Mouse (Mus musculus): Measurements from ENCODE around the gene Agrp. TPM values are rescaled to one million over a fixed set of nuclear protein-coding genes. Genes with fewer than 3 reads are reported as not detected.

Agrp gene
- polyA plus RNA-seq, 1 experiment from 2014 or later, result 0.89 TPM

- Histone ChIP-seq H3K9ac (no peak overlapping the region), H3K27me3 (ENCODE audit: insufficient read depth, low read length) (no peaks in the 10 kb centered on the region), H3K4me2 (no peak overlapping the region), H3K36me3 (ENCODE audit: insufficient read depth) (peaks cover 2% of the 10 kb centered on the region; the same call in 1 of the 2 replicates), H3K27ac (ENCODE audit: low read depth) (no peak overlapping the region), H3K4me3 (ENCODE audit: low read depth, low read length) (no peak overlapping the region), H3K4me1 (ENCODE audit: insufficient read depth) (peaks cover 5% of the 10 kb centered on the region; the same call in 1 of the 2 replicates), H3K9me3 (ENCODE audit: low read depth, low read length) (no peaks in the 10 kb centered on the region)
- WGBS, result 73% methylated on average over 6 of the region's 6 CpGs
- ATAC-seq (ENCODE audit: insufficient read depth) (no peak), DNase-seq (no peak)
- no peak for TF ChIP-seq CTCF (IDR thresholded peaks at IDR 0.05; ENCODE audit: low read depth)
These were observed 90.5 kb downstream of the Agrp start for GRCm38 (mm10) chr8:105546384-105547350.

DNA sequence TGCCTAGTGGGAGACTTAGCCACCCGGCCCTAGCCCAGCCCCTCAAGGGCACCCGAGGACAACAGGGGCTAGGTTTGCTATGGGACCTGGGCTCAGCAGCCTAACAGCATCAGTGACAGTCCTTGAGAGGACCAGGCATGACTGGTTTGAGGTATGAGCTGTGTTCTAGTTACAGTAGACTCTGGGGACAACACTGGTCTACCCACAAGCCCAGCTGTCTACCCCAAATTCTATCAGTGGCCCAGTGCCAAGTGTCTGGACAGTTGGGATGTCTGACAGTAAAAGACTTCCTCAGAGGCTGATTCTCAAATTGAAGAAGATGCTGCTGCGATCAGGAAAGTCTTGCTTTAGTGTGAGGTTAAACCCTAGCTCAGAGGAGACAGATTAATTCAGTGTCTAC lies 91.9 kb downstream of the Agrp start:
- no peaks in the 10 kb centered on the region for H3K27me3 ChIP-seq (ENCODE audit: insufficient read depth, low read length)
- DNase-seq (peak; percentile 52), ATAC-seq (ENCODE audit: insufficient read depth) (no peak)
- TF ChIP-seq CTCF (IDR thresholded peaks at IDR 0.05; ENCODE audit: low read depth), result no peak
- H3K4me2 ChIP-seq, result no peak overlapping the region
- H3K4me1 ChIP-seq (ENCODE audit: insufficient read depth), result peaks cover 5% of the 10 kb centered on the region; the same call in 1 of the 2 replicates
- no peak overlapping the region for H3K9ac ChIP-seq
- no peak overlapping the region for H3K4me3 ChIP-seq (ENCODE audit: low read depth, low read length)
- H3K36me3 ChIP-seq (ENCODE audit: insufficient read depth), result peaks cover 5% of the 10 kb centered on the region; the same call in 1 of the 2 replicates
- H3K9me3 ChIP-seq (ENCODE audit: low read depth, low read length), result no peaks in the 10 kb centered on the region
- peak overlapping the region; percentile 73; the same call in 1 of the 2 replicates for H3K27ac ChIP-seq (ENCODE audit: low read depth)
- WGBS, result 76% methylated on average over 3 of the region's 3 CpGs

DNA sequence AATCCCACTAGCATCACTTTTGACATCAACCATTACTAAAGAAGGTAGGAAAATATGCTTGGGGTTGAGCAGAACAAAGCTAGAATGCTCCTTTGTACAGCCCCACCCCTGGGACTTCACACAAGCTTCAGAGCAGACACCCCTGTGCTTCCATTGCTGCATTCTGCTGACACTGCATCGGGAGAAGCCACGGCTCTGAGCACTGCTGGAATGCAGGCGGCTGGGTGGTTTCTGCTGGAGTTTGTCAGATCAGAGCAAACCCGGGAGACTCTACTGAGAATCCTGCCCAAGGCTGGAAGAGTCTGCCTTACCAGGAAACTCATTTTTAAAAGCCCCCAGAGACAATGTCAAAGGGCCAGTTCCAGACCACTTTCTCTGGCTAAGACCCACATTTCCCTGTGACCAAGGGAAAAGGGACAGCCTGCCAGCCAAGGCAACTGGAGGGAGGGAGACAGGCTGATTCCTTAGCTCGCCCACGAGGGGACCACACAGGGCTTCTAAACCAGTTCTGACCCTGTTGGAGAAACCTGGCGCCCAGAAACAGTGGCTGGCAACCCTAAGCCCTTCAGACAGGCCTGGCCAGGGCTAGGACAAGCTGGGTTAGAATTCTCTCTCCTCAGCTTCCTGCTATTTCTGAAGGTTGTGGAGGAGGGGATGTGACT lies 92.5 kb downstream of the Agrp start:
- Histone ChIP-seq H3K36me3 (ENCODE audit: insufficient read depth) (peaks cover 5% of the 10 kb centered on the region; the same call in 1 of the 2 replicates), H3K9me3 (ENCODE audit: low read depth, low read length) (no peaks in the 10 kb centered on the region), H3K4me1 (ENCODE audit: insufficient read depth) (peaks cover 5% of the 10 kb centered on the region; the same call in 1 of the 2 replicates), H3K4me3 (ENCODE audit: low read depth, low read length) (no peak overlapping the region), H3K27me3 (ENCODE audit: insufficient read depth, low read length) (no peaks in the 10 kb centered on the region), H3K9ac (no peak overlapping the region), H3K27ac (ENCODE audit: low read depth) (peak overlapping the region; percentile 73; the same call in 1 of the 2 replicates), H3K4me2 (no peak overlapping the region)
- ATAC-seq (ENCODE audit: insufficient read depth), result peak; percentile 54; the same call in 1 of the 2 replicates
- DNase-seq, result peak; percentile 48
- 46% methylated on average over 7 of the region's 7 CpGs for WGBS
- no peak for TF ChIP-seq CTCF (IDR thresholded peaks at IDR 0.05; ENCODE audit: low read depth)

GRCm38 (mm10) chr8:105543703-105544102 lies 93.5 kb downstream of the Agrp start:
- Histone ChIP-seq H3K27me3 (ENCODE audit: insufficient read depth, low read length) (no peaks in the 10 kb centered on the region), H3K4me2 (no peak overlapping the region), H3K9me3 (ENCODE audit: low read depth, low read length) (no peaks in the 10 kb centered on the region), H3K27ac (ENCODE audit: low read depth) (no peak overlapping the region), H3K9ac (no peak overlapping the region), H3K4me3 (ENCODE audit: low read depth, low read length) (no peak overlapping the region), H3K4me1 (ENCODE audit: insufficient read depth) (peaks cover 5% of the 10 kb centered on the region; the same call in 1 of the 2 replicates), H3K36me3 (ENCODE audit: insufficient read depth) (peaks cover 11% of the 10 kb centered on the region; the same call in 1 of the 2 replicates)
- no peak for ATAC-seq (ENCODE audit: insufficient read depth)
- TF ChIP-seq CTCF (IDR thresholded peaks at IDR 0.05; ENCODE audit: low read depth), result no peak
- 13% methylated on average over 1 of the region's 1 CpGs for WGBS
- no peak for DNase-seq

- Histone ChIP-seq H3K4me2 (no peak overlapping the region), H3K27me3 (ENCODE audit: insufficient read depth, low read length) (no peaks in the 10 kb centered on the region), H3K4me1 (ENCODE audit: insufficient read depth) (peaks cover 5% of the 10 kb centered on the region; the same call in 1 of the 2 replicates), H3K36me3 (ENCODE audit: insufficient read depth) (peaks cover 19% of the 10 kb centered on the region; the same call in 1 of the 2 replicates), H3K9me3 (ENCODE audit: low read depth, low read length) (no peaks in the 10 kb centered on the region), H3K9ac (no peak overlapping the region), H3K27ac (ENCODE audit: low read depth) (no peak overlapping the region), H3K4me3 (ENCODE audit: low read depth, low read length) (no peak overlapping the region)
- no peak for TF ChIP-seq CTCF (IDR thresholded peaks at IDR 0.05; ENCODE audit: low read depth)
- no peak for DNase-seq
- no peak for ATAC-seq (ENCODE audit: insufficient read depth)
- WGBS, result 90% methylated on average over 2 of the region's 2 CpGs
These were observed 94.4 kb downstream of the Agrp start for GRCm38 (mm10) chr8:105542808-105543207.

DNA sequence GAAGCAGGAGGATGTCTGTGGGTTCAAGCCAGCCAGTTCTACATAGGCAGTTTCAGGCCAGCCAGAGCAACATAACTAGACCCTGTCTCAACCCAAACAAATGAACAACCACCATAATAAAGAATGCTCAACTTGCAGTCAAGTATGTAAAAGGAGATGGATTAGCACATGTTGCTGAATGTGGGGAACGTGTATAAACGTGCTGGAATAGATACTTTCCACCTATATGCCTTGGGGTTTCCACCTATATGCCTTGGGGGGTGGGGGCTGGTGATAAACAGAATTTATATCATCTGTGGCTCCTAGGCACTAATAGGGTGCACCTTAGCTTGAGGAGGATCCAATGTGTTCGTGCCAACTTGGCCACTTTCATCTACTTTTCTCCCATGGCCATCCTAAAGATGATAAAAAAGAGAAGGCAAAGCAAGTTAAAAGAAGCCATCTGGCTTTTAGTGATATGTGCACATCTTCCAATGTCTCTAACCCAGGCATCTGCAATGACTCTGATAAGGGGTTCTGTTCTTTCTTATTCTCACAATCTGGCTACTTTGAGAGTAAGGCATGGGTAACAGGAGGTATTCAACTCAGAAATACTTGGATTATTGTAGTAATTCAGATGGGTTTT lies 95.0 kb downstream of the Agrp start:
- peaks cover 26% of the 10 kb centered on the region; the same call in 1 of the 2 replicates for H3K36me3 ChIP-seq (ENCODE audit: insufficient read depth)
- WGBS, result 87% methylated on average over 3 of the region's 3 CpGs
- H3K4me2 ChIP-seq, result no peak overlapping the region
- no peak for TF ChIP-seq CTCF (IDR thresholded peaks at IDR 0.05; ENCODE audit: low read depth)
- no peak for DNase-seq
- no peaks in the 10 kb centered on the region for H3K27me3 ChIP-seq (ENCODE audit: insufficient read depth, low read length)
- H3K4me1 ChIP-seq (ENCODE audit: insufficient read depth), result peaks cover 5% of the 10 kb centered on the region; the same call in 1 of the 2 replicates
- no peaks in the 10 kb centered on the region for H3K9me3 ChIP-seq (ENCODE audit: low read depth, low read length)
- ATAC-seq (ENCODE audit: insufficient read depth), result no peak
- no peak overlapping the region for H3K4me3 ChIP-seq (ENCODE audit: low read depth, low read length)
- no peak overlapping the region; the same call in 1 of the 2 replicates for H3K27ac ChIP-seq (ENCODE audit: low read depth)
- no peak overlapping the region for H3K9ac ChIP-seq
